Mouse (Mus musculus) megakaryocyte progenitor cell, adult 5-6 weeks (primary cell): ENCODE data around the gene Shoc2. TPM values are rescaled to one million over a fixed set of nuclear protein-coding genes. Genes with fewer than 3 reads are reported as not detected.
"Not testable (repeated sequence)": the region's sequence is repeated elsewhere in the genome, so short reads cannot be mapped to it uniquely, and the experiment has no call there.

Experiments used
- ATAC-seq: replicated peaks from 2 replicates; pipeline ENCODE4 v1.8.0; 2016; ENCODE audit warnings: mild to moderate bottlenecking, moderate TSS enrichment, inconsistent platforms; ENCODE audit not compliant: poor library complexity
- total RNA-seq, 2 experiments: library from RNA; stranded (forward) in 1 of 2; stranded (reverse) in 1 of 2; fragments of 157-497, 149-512 nt in 1 of 2; fragments of 200-1000 nt in 1 of 2; gene quantifications; 2 replicates each; pipeline versions ENCODE4 v1.2.3 to v1.2.4; 2015 to 2017

Shoc2 gene
- total RNA-seq (2015), result 47.0 and 55.1 TPM in 2 replicates
- 43.3 and 44.2 TPM in 2 replicates for total RNA-seq (2017)

GRCm38 (mm10) chr19:53943802-53944785, at the start of gene Shoc2, which contains the start of gene Bbip1:
TSS of gene Shoc2 (plus strand) at chr19:53944306.
TSS of gene Bbip1 (minus strand) at chr19:53944627.
- ATAC-seq, result peak; percentile 78

DNA sequence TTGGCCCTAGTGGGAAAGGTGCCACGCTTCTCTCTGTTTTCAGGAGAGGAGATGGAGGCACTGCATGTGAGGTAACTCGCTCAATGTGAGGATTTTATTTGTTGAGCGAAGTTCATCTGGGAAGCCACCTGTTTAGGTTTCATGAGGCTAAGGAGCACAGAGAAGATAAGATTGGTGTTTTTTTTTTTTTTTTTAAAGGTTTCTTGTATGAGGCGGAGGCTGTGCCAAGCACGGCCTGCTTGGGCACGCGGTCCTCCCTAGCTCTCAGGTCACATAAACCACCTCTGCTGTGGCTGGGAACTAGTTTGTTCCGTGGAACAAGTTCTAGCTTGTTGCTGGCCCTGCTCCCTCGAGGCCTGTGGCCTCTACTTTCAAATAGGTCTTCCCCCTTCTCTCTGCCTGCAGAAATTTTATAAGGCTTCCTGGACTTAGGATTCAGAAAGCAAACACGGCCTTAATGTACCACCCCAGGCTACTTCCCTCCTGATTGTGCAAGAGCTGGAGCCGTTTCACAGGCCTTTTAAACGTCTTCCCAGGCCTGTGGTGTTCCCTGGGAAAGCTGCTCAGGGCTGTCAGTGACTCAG, 49.5 kb upstream of the Shoc2 start:
- ATAC-seq, result peak; percentile 41

GRCm38 (mm10) chr19:53898046-53898445, 46.1 kb upstream of the Shoc2 start:
- no peak for ATAC-seq

- ATAC-seq, result no peak
These were observed 45.6 kb upstream of the Shoc2 start for GRCm38 (mm10) chr19:53898498-53898897.

GRCm38 (mm10) chr19:53898970-53899900, 44.9 kb upstream of the Shoc2 start:
- no peak for ATAC-seq

DNA sequence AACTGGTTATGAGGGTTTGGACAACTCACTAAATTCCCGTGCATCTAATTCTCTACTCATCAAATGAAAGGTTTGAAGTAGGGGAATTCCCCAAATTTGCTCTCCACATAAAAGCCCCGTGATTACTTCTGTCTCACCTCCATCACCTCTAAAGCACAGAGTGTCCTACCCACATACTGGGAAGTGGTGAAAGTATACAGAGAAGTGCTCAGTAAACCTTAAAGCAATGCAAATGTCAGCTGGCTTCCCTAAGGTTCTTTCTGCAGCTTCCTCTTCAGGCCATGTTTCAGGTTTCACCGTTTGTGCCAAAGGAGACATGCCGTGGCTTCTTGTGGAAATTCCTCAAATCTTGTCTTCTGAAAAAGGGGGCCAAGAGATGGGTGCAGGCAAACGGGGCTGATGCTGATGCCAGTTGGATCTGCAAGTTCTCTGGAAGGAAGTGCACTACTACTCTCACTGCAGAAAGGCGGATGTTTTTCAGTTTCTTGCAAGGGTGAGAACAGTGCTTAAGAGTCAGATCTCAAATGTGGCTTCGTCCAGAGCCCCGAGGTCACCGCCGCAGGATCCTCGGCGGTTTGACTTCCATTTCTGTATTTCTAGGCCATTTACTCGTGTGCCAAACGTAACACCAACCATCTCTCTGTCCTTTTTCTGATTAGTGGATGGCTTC, 44.0 kb upstream of the Shoc2 start:
- no peak for ATAC-seq

- peak; percentile 12 for ATAC-seq
These were observed 42.0 kb upstream of the Shoc2 start for GRCm38 (mm10) chr19:53901931-53902738.

DNA sequence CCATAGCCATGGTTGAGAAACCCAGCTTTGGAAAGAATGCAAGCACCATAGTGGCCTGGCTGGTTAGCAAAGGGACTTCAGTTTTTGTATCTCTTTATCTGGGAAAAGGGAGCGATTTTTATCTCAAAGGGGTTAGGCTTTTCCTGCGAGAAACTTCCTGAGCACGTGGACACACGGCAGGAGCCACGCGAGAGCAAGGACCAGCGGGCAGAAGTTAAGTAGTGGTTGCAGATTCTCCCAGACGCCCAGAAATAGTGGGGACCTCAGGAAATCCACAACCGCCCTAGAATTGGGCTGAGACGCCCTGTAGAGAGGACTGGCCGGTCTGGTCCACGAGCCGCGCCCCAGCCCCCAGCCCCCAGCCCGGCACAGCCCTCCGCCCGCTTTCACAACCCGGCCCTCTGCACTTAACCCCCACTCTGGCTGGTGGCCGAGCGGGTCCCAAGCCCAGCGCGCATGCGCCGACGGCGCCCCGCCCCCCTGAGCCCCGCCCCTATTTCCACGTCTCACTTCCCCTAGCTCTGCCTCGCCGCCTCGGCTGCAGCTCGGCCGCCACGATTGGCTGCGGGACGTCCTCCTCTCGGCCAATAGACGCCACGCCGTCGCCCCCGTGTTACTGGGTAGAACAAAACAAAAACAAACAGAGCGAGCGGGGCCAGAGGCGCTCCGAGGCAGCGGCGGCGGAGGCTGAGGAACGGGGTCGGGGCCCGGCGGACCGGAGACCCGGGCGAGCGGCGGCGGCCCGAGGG, 41.2 kb upstream of the Shoc2 start:
- peak; percentile 75 for ATAC-seq

DNA sequence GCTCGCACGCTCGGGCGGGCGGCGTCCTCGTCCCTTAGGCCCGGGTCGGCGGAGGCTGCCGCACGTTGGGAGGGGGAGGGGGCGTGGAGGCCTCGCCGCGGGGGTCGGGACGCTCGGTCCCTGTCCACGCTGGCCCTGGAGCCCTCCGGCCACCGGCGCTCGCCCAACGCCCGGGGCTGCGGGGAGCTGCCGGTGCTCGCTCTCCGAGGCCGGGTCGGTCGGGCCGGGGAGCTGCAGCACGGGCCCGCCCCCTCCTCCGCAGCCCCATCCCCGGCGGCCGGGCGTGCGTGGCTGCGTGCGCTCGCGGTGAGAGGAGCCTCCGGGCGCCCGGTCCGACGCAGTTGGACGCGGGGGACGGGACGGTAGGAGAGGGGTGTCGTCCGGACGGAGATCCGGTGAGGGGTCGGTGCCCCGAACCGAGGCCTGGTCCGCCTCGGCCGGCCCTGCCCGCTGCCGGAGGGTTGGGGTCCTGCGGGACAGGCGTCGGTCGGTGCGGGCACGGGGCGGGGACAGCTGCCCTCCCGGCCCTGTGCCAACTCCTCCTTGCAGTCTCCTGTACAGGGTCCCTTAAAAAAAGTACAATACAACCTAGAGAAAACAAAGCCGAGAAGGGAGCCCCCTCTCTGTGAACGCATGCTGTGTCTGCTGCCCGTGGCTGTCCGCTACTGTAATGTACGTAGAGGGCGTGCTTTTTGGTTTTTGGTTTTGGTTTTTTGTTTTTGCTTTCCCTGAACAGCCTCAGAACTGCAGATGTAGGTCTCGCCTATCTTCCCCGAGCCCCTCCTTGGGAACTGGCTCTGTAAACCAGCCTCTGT, 40.4 kb upstream of the Shoc2 start:
- ATAC-seq, result peak; percentile 29

DNA sequence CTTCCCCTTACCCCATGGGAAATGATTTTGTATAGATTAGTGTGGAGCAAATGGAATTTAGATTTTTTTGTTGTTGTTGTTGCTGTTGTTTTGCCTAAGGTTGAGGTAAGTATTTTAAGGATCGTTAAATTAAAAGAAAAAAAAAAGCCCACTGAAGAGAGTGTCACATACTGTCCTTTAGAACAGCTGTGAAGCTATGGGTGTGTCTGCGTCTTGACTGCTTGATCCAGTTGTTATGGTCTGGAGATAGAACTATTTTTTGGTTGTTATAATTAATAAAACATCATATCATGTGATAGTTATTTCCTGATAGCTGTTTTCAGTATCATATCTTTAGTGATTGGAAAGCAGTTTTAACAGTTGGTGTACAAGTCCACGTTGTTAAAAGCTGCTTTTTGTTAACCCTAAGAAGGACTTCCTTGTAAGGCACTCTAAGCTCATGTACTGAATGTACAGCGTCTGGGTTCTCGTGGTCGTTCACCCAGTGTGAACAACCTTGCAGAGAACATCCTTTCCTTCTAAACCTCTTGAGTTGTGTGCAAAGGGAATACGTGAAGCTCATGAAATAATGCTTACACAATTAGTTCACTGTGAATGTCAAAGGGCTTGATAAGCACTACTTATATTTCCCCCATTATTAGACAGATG, 39.1 kb upstream of the Shoc2 start:
- ATAC-seq, result no peak

DNA sequence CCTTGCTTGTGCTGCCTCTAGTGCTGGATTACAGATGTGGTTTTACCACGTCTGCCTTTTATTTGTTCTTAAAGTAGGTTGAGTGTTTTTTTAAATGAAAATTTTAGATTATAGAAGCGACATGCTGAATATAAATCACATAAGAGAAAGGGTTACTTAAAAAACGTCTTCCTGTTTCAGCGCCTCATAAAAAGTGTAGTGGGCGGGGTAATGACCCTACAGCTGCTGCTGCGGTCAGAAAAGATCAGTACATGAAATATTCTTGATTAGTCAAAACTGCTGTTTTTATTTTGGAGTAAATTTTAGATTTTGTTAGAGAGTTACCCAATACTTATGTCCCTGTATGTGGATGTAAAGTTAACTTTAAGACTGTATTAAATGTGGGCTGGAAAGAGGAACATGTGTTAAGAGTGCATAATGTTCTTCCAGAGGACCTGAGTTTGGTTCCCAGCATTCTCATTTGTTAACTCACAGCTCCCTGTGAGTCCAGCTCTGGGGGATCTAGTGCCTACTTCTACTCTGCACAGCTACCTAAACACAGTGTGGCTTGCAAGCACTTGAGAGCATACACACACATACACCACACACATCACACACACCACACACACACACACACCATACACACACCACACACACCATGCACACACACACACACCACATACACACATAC, 37.9 kb upstream of the Shoc2 start:
- ATAC-seq, result peak; percentile 17

GRCm38 (mm10) chr19:53906703-53907070, 37.4 kb upstream of the Shoc2 start:
- not testable (repeated sequence) for ATAC-seq

GRCm38 (mm10) chr19:53914950-53915349, 29.2 kb upstream of the Shoc2 start:
- ATAC-seq, result no peak

DNA sequence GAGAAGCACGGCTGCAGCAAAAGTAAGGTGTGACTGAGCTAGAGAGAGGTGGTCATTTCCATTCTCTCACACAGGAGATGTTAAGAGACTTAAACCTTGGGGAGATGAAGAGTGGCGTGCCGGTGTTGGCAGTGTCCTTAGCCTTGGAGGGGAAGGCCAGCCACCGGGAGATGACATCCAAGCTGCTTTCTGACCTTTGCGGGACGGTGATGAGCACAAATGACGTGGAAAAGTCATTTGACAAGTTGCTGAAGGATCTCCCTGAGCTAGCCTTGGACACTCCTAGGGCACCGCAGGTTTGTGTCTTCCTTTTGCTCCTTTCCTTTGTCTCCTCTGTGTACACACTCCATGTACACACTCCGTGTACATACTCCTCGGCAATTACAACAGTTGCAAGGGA, 24.6 kb upstream of the Shoc2 start:
- ATAC-seq, result no peak

DNA sequence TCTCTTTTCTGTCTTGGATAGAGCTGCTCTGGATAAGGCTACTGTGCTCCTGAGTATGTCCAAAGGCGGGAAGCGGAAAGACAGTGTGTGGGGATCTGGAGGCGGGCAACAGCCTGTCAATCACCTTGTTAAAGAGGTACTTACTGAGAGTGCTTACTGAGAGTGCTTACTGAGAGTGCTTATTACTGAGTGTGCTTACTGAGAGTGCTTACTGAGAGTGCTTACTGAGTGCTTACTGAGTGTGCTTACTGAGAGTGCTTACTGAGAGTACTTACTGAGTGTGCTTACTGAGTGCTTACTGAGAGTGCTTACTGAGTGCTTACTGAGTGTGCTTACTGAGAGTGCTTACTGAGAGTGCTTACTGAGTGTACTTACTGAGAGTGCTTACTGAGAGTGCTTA, 22.1 kb upstream of the Shoc2 start:
- ATAC-seq, result not testable (repeated sequence)

- peak; percentile 96 for ATAC-seq
These were observed 18.8 kb upstream of the Shoc2 start for GRCm38 (mm10) chr19:53925338-53925751.

DNA sequence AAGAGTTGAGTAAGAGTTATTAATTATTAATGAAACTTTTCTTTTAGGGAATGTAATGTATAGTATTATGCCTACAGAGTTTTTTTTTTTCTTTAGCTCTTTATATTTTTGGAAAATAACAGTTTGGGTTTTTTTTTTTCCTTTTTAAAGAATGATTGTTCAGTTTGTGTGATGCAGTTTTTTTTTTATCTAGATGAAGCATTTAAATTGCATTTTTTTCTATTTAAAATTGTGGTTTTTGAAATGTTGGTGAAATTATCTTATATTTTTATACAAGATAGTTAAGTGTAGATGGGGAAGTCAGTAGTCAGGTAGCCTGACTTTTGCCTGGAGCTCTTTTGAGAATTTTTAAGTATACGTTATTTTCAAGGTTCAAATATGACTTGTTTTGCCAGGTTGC, 17.4 kb upstream of the Shoc2 start:
- ATAC-seq, result no peak
